Mouse (Mus musculus) CH12.LX (cell line): ENCODE measurements around the gene Srcin1.

Experiments used
- PAX5 ChIP-seq: IDR thresholded peaks from 2 replicates; pipeline ENCODE4 v1.6.1; 2012; ENCODE audit warnings: low read length, inconsistent platforms, mixed read lengths
- TCF12 ChIP-seq: IDR thresholded peaks from 2 replicates; pipeline ENCODE4 v1.6.1; 2014; ENCODE audit warnings: low read depth, mild to moderate bottlenecking, inconsistent platforms, low read length, improper control_type of control experiment

- no peak for TF ChIP-seq TCF12
- no peak for TF ChIP-seq PAX5
Measured at GRCm38 (mm10) chr11:97520541-97520940, 55.4 kb downstream of the Srcin1 start.
